Mouse (Mus musculus): ENCODE results near the gene Lce6a.

Lce6a gene

GRCm38 (mm10) chr3:92573449-92574041 lies 47.9 kb downstream of the Lce6a start, which contains the start of gene Ivl:
TSS of gene Ivl (minus strand) at chr3:92573735.
- ChIA-PET CTCF (no interaction called here), POLR2A (no interaction called here)

GRCm38 (mm10) chr3:92572514-92573155 lies 48.8 kb downstream of the Lce6a start:
- CTCF ChIA-PET = interaction anchor here in 1 of 4 experiments (0.5 kb wide), 1 partner anchor 71 kb away, joined by 4 read pairs; no protein-coding TSS in a partner anchor
- POLR2A ChIA-PET = no interaction called here
